ENCODE assay signal across 29 mouse cellular contexts in the genomic region with DNA sequence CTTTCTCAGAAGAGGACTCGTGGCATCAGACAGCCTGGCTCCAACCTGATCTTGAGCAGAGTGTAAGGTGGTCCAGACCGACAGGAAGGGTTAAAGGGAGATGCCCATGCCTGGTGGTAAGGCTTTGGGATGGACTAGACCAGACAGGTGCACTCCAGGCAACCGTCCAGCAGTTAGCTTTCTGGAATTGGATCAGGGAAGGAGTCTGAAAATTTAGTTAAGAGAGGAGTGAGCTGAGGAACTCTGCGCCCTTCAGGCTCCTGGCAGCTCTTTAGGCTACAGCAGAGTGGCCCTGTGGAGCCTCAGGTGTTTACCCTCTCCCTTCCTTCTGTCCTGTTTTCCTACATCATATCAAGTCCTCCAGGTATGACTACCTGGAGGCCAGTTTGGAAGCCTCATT. TPM values are rescaled to one million over a fixed set of nuclear protein-coding genes. Genes with fewer than 3 reads are reported as not detected.
DNase-seq lines count a peak whose midpoint lies in the region; ATAC-seq and TF ChIP-seq lines count a peak whose summit lies in the region.
"Had no signal": no experiment of that assay in that cellular context is flagged by ENCODE, and none has a peak within 500 bp of the region (broad histone marks: within the 10 kb centered on the region; RNA-seq: fewer than 3 reads in every experiment).

No protein-coding gene starts in this region.

- no peak for ATAC-seq in midbrain, embryonic 11.5 days (ENCODE audit: low FRiP score)
- ATAC-seq in hindbrain, postnatal 0 days, result no peak
- ATAC-seq: CD4-positive, CD25-positive, alpha-beta regulatory T cell, adult 4 months; forebrain, embryonic 15.5 days; hindbrain, embryonic 16.5 days; inflammation-experienced regulatory T-cells, adult 6 months; intestine, embryonic 16.5 days had no signal

- H3K9me3 ChIP-seq in midbrain, embryonic 11.5 days (ENCODE audit: control insufficient read depth, low read length), result no peaks in the 10 kb centered on the region
- H3K9me3 ChIP-seq in hindbrain, postnatal 0 days (ENCODE audit: low read length), result no peaks in the 10 kb centered on the region
- H3K9me3 ChIP-seq: embryonic facial prominence, embryonic 10.5 days; embryonic facial prominence, embryonic 13.5 days; forebrain, embryonic 12.5 days; forebrain, embryonic 15.5 days; heart, embryonic 12.5 days; heart, embryonic 15.5 days; hindbrain, embryonic 10.5 days; hindbrain, embryonic 13.5 days had no signal

- H3K36me3 ChIP-seq in midbrain, embryonic 11.5 days (ENCODE audit: control insufficient read depth, insufficient read depth, low read length), result no peaks in the 10 kb centered on the region
- H3K36me3 ChIP-seq in hindbrain, postnatal 0 days (ENCODE audit: insufficient read depth, low read length), result no peaks in the 10 kb centered on the region
- H3K36me3 ChIP-seq: forebrain, embryonic 12.5 days; forebrain, embryonic 15.5 days; heart, embryonic 12.5 days; heart, embryonic 15.5 days; hindbrain, embryonic 10.5 days; hindbrain, embryonic 13.5 days had no signal

- intact Hi-C loops in gastrocnemius, adult 2 months (cut with DNase I), result no loop called here
- intact Hi-C loops in gastrocnemius, postnatal 14 days (cut with DNase I; ENCODE audit: low total_unique reads), result no loop called here

- no peak overlapping the region for H3K4me3 ChIP-seq in gastrocnemius, adult 2 months
- H3K4me3 ChIP-seq in midbrain, embryonic 11.5 days (ENCODE audit: low read depth, low read length), result no peak overlapping the region
- no peak overlapping the region for H3K4me3 ChIP-seq in hindbrain, postnatal 0 days (ENCODE audit: low read length)
- H3K4me3 ChIP-seq: embryonic facial prominence, embryonic 10.5 days; embryonic facial prominence, embryonic 13.5 days; erythroblast, embryonic 14.5 days; forebrain, embryonic 12.5 days; forebrain, embryonic 15.5 days; heart, embryonic 12.5 days; heart, embryonic 15.5 days; hindbrain, embryonic 10.5 days; hindbrain, embryonic 13.5 days had no signal

- no peak for TF ChIP-seq CTCF in gastrocnemius, adult 2 months (IDR thresholded peaks at IDR 0.05)
- no peak for TF ChIP-seq CTCF in hindbrain, postnatal 0 days (IDR thresholded peaks at IDR 0.05; ENCODE audit: low read depth)

- WGBS in midbrain, embryonic 11.5 days, result 87% methylated on average over 4 of the region's 4 CpGs
- 74% methylated on average over 4 of the region's 4 CpGs for WGBS in hindbrain, postnatal 0 days

- H3K4me2 ChIP-seq in midbrain, embryonic 11.5 days, result no peak overlapping the region
- no peak overlapping the region for H3K4me2 ChIP-seq in hindbrain, postnatal 0 days (ENCODE audit: low read depth, low read length)
- H3K4me2 ChIP-seq: embryonic facial prominence, embryonic 13.5 days; forebrain, embryonic 12.5 days; forebrain, embryonic 15.5 days; heart, embryonic 12.5 days; heart, embryonic 15.5 days; hindbrain, embryonic 13.5 days had no signal

- peak overlapping the region; percentile 8; the same call in 1 of the 2 replicates for H3K27ac ChIP-seq in gastrocnemius, adult 2 months
- no peak overlapping the region for H3K27ac ChIP-seq in midbrain, embryonic 11.5 days (ENCODE audit: low read depth, low read length)
- no peak overlapping the region for H3K27ac ChIP-seq in hindbrain, postnatal 0 days
- H3K27ac ChIP-seq: embryonic facial prominence, embryonic 10.5 days; embryonic facial prominence, embryonic 13.5 days; forebrain, embryonic 12.5 days; forebrain, embryonic 15.5 days; heart, embryonic 15.5 days; hindbrain, embryonic 10.5 days; hindbrain, embryonic 13.5 days had no signal

- no peaks in the 10 kb centered on the region for H3K4me1 ChIP-seq in midbrain, embryonic 11.5 days (ENCODE audit: control insufficient read depth, insufficient read depth, low read length)
- no peaks in the 10 kb centered on the region for H3K4me1 ChIP-seq in hindbrain, postnatal 0 days (ENCODE audit: insufficient read depth, low read length)

- no peaks in the 10 kb centered on the region for H3K27me3 ChIP-seq in midbrain, embryonic 11.5 days (ENCODE audit: control insufficient read depth, insufficient read depth, low read length)
- no peaks in the 10 kb centered on the region for H3K27me3 ChIP-seq in hindbrain, postnatal 0 days (ENCODE audit: insufficient read depth, low read length)
- H3K27me3 ChIP-seq: embryonic facial prominence, embryonic 13.5 days; forebrain, embryonic 12.5 days; forebrain, embryonic 15.5 days; heart, embryonic 12.5 days; heart, embryonic 15.5 days; hindbrain, embryonic 13.5 days had no signal

- DNase-seq in gastrocnemius, adult 2 months, result no peak
- no peak for DNase-seq in gastrocnemius, postnatal 14 days
- DNase-seq in cerebellum, adult 18-20 months, result peak; percentile 57 to 65
- DNase-seq in cerebellum, adult 9-11 months, result peak; percentile 77
- DNase-seq in cerebellum, postnatal 36 days, result peak; percentile 44 to 49
- DNase-seq in midbrain, embryonic 11.5 days (ENCODE audit: low spot score, missing footprints), result no peak
- no peak for DNase-seq in hindbrain, postnatal 0 days (ENCODE audit: low spot score)
- no peak for DNase-seq in layer of hippocampus, postnatal 36 days
- DNase-seq: adrenal gland, adult 2 months; adrenal gland, postnatal 14 days; embryo, embryonic 11 days; gastrocnemius, postnatal 10 days; heart, adult 18-20 months; heart, postnatal 10 days; heart, postnatal 36 days; kidney, adult 18-20 months had no signal

- H3K9ac ChIP-seq in midbrain, embryonic 11.5 days (ENCODE audit: low read length), result no peak overlapping the region
- H3K9ac ChIP-seq in hindbrain, postnatal 0 days (replicated peaks; ENCODE audit: low read length), result no peak overlapping the region
- H3K9ac ChIP-seq: embryonic facial prominence, embryonic 13.5 days; forebrain, embryonic 12.5 days; forebrain, embryonic 15.5 days; heart, embryonic 12.5 days; heart, embryonic 15.5 days; hindbrain, embryonic 13.5 days had no signal

RNA-seq across cellular contexts. Expression of a gene that starts 32.9 kb away (rescaled TPM):
- total RNA-seq in gastrocnemius, adult 2 months (2021), result 10 to 100 TPM; 73.9 to 88.3 TPM
- 10 to 100 TPM; 31.9 to 33.3 TPM for total RNA-seq in gastrocnemius, postnatal 14 days (2021)
- polyA plus RNA-seq in midbrain, embryonic 11.5 days (2014; fragmentation: Nextera tagmentation; extraction: Ambion mirVana), result 22.0 and 23.2 TPM in 2 replicates
- 46.7 and 52.8 TPM in 2 replicates for total RNA-seq in hindbrain, postnatal 0 days (2014; rRNA removed)
- polyA plus RNA-seq in hindbrain, postnatal 0 days (2015; fragmentation: Nextera tagmentation; extraction: Ambion mirVana), result 18.4 and 20.0 TPM in 2 replicates
- total RNA-seq in layer of hippocampus, postnatal 36 days (2021), result 10 to 100 TPM; 40.7 to 42.7 TPM

Comparison
In these comparisons a context has a peak if more than half of its experiments do, and no peak if none do; other contexts are left out.
1. DNase-seq: peak in cerebellum, adult 18-20 months (2 of 2), cerebellum, adult 9-11 months (single experiment) and cerebellum, postnatal 36 days (2 of 2); none in gastrocnemius, adult 2 months (single experiment), gastrocnemius, postnatal 14 days (single experiment), midbrain, embryonic 11.5 days (single experiment), hindbrain, postnatal 0 days (single experiment) and layer of hippocampus, postnatal 36 days (0 of 2).